Mouse (Mus musculus): ENCODE results near the gene Naip2.

DNA sequence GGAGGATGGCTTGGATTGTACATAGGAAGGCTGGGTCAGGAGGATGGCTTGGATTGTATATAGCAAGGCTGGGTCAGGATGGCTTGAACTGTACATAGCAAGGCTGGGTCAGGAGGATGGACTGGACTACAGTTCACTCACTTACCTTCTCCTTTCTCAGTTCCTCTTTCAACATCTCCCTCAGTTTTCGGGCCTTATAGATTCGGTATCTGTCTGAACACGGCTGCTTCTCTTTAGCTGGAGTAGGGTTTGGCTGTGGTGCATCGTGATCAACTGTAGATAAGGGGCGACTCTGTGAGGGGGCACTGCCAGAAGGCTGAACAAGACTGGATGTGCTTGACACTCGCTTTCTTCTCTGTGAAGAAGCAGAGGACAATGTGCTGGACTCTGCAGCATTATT is 103.1 kb downstream of the Naip2 start:
- TF ChIP-seq CTCF (IDR thresholded peaks at IDR 0.05; ENCODE audit: borderline replicate concordance, insufficient read depth, low read length) (no peak), POLR2A (IDR thresholded peaks at IDR 0.05; ENCODE audit: low read depth, low read length) (no peak)

Measured in embryonic fibroblast, embryonic 13.5 days (primary cell).